Mouse (Mus musculus): ENCODE measurements at regions not wholly inside any gene's neighbourhood (a gene's known extent, or its start where the extent isn't known, plus 50 kb on each side); places are given as distances from the start of the nearest gene placed in this dataset.

DNA sequence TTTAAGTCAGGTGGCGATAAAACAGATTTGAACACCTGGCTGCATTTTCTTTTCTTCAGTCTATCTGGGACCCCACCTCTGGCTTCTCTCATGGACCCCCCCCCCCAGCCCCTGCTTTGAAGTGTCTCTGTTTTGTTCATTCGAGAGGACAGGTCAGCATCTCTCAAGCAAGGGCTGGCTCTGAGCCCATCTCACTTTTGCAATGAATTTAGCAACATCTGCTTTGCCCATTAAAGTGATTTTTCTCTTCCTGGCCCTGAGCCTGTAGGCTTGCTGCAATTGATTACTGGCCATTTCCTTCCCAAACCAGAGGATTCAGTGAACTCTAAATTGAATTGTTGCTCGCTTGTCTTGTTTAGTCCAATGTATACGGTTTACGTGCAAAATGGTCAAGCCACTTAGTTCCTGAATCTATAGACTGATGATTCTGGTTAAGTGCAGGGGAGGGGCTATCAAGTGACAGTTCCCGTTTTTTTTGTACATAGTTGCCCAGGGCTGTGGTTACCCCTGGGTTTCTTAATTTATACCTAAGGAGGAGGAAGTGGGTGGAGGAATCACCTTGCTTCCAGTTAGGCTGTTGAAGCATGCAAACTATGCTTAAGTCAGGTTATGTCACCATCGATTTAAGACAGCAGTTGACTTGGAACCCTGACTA is 146.3 kb downstream of the Pten start:
- TF ChIP-seq POLR2A (IDR thresholded peaks at IDR 0.05; ENCODE audit: extremely low read depth, insufficient read depth, low read length), result no peak
- no peak for TF ChIP-seq CTCF (IDR thresholded peaks at IDR 0.05; ENCODE audit: extremely low read depth, insufficient read depth, low read length)
